19 mouse cellular contexts compared by ENCODE assay signal in genomic region chr4:71933240-71933986, GRCm38 (mm10).
DNase-seq lines count a peak whose midpoint lies in the region; ATAC-seq and TF ChIP-seq lines count a peak whose summit lies in the region.
"Had no signal": no experiment of that assay in that cellular context is flagged by ENCODE, and none has a peak within 500 bp of the region (broad histone marks: within the 10 kb centered on the region; RNA-seq: fewer than 3 reads in every experiment).

No protein-coding gene starts in this region.

- H3K9me3 ChIP-seq in forebrain, embryonic 14.5 days (replicated peaks; ENCODE audit: control insufficient read depth, low read length): no peaks in the 10 kb centered on the region
- H3K9me3 ChIP-seq in hindbrain, embryonic 16.5 days (ENCODE audit: control insufficient read depth, low read length): no peaks in the 10 kb centered on the region
- H3K9me3 ChIP-seq: embryonic facial prominence, embryonic 12.5 days; limb, embryonic 10.5 days; liver, embryonic 13.5 days; stomach, embryonic 15.5 days had no signal

- DNase-seq in layer of hippocampus, adult 9-11 months: peak; percentile 19
- DNase-seq in layer of hippocampus, postnatal 36 days: no peak
- DNase-seq in forebrain, embryonic 14.5 days (ENCODE audit: low spot score): peak; percentile 91
- peak; percentile 3 for DNase-seq in retina, adult 2 months (ENCODE audit: low read depth, low spot score)
- DNase-seq in left cerebral cortex, adult 2 months (ENCODE audit: extremely low spot score in 1 of 2, low spot score in 2 of 2): no peak
- DNase-seq in kidney, postnatal 25 days: no peak
- DNase-seq: adrenal gland, postnatal 25 days; gastrocnemius, postnatal 10 days; heart, postnatal 36 days; kidney, adult 11 months; liver, embryonic 13.5 days; lung, postnatal 14 days; thymus, postnatal 25 days had no signal

- no peak overlapping the region for H3K27ac ChIP-seq in forebrain, embryonic 14.5 days (ENCODE audit: low read depth, low read length)
- no peak overlapping the region for H3K27ac ChIP-seq in hindbrain, embryonic 16.5 days (ENCODE audit: low read depth, low read length)
- H3K27ac ChIP-seq in left cerebral cortex, adult 2 months: no peak overlapping the region
- H3K27ac ChIP-seq: embryonic facial prominence, embryonic 12.5 days; limb, embryonic 10.5 days; liver, embryonic 13.5 days; stomach, embryonic 15.5 days had no signal

- peak; percentile 97 for ATAC-seq in forebrain, embryonic 14.5 days
- ATAC-seq in hindbrain, embryonic 16.5 days: peak; percentile 70
- ATAC-seq: CD4-positive, CD25-positive, alpha-beta regulatory T cell, adult 4 months had no signal

- H3K27me3 ChIP-seq in forebrain, embryonic 14.5 days (replicated peaks; ENCODE audit: control insufficient read depth, insufficient read depth, low read length): no peaks in the 10 kb centered on the region
- H3K27me3 ChIP-seq in hindbrain, embryonic 16.5 days (replicated peaks; ENCODE audit: control insufficient read depth, insufficient read depth, low read length): no peaks in the 10 kb centered on the region
- H3K27me3 ChIP-seq: embryonic facial prominence, embryonic 12.5 days; liver, embryonic 13.5 days; stomach, embryonic 15.5 days had no signal

- H3K4me2 ChIP-seq in forebrain, embryonic 14.5 days (ENCODE audit: low read length): no peak overlapping the region
- H3K4me2 ChIP-seq in hindbrain, embryonic 16.5 days (ENCODE audit: low read length): no peak overlapping the region
- H3K4me2 ChIP-seq: embryonic facial prominence, embryonic 12.5 days; heart, embryonic 11.5 days; liver, embryonic 13.5 days; stomach, embryonic 15.5 days had no signal

- no peak overlapping the region for H3K9ac ChIP-seq in forebrain, embryonic 14.5 days (ENCODE audit: low read length)
- no peak overlapping the region for H3K9ac ChIP-seq in hindbrain, embryonic 16.5 days (ENCODE audit: low read depth, low read length)
- H3K9ac ChIP-seq: embryonic facial prominence, embryonic 12.5 days; liver, embryonic 13.5 days; stomach, embryonic 15.5 days had no signal

- 0 out of 2 replicates have a peak, but pooled peaks cover 4% of the 10 kb centered on the region for H3K4me1 ChIP-seq in forebrain, embryonic 14.5 days (ENCODE audit: control insufficient read depth, insufficient read depth, low read length)
- no peaks in the 10 kb centered on the region for H3K4me1 ChIP-seq in hindbrain, embryonic 16.5 days (ENCODE audit: control insufficient read depth, insufficient read depth, low read depth, low read length)
- H3K4me1 ChIP-seq: embryonic facial prominence, embryonic 12.5 days; limb, embryonic 10.5 days; liver, embryonic 13.5 days; stomach, embryonic 15.5 days had no signal

- TF ChIP-seq CTCF in left cerebral cortex, adult 2 months (IDR thresholded peaks at IDR 0.05): no peak

- intact Hi-C loops in left cerebral cortex, adult 2 months (cut with DNase I): no loop called here

- H3K4me3 ChIP-seq in forebrain, embryonic 14.5 days (ENCODE audit: low read depth, low read length): no peak overlapping the region
- H3K4me3 ChIP-seq in hindbrain, embryonic 16.5 days (ENCODE audit: low read length): no peak overlapping the region
- no peak overlapping the region for H3K4me3 ChIP-seq in left cerebral cortex, adult 2 months
- H3K4me3 ChIP-seq: embryonic facial prominence, embryonic 12.5 days; limb, embryonic 10.5 days; liver, embryonic 13.5 days; stomach, embryonic 15.5 days had no signal

- 9% methylated on average over 2 of the region's 2 CpGs for WGBS in forebrain, embryonic 14.5 days
- WGBS in hindbrain, embryonic 16.5 days: 27% methylated on average over 2 of the region's 2 CpGs

- H3K36me3 ChIP-seq in forebrain, embryonic 14.5 days (ENCODE audit: control insufficient read depth, insufficient read depth, low read length): no peaks in the 10 kb centered on the region
- H3K36me3 ChIP-seq in hindbrain, embryonic 16.5 days (ENCODE audit: control insufficient read depth, insufficient read depth, low read length): no peaks in the 10 kb centered on the region
- H3K36me3 ChIP-seq: embryonic facial prominence, embryonic 12.5 days; limb, embryonic 10.5 days; liver, embryonic 13.5 days; stomach, embryonic 15.5 days had no signal

Comparison
In these comparisons a context has a peak if more than half of its experiments do, and no peak if none do; other contexts are left out.
1. DNase-seq: peak in layer of hippocampus, adult 9-11 months (single experiment), forebrain, embryonic 14.5 days (single experiment) and retina, adult 2 months (single experiment); none in layer of hippocampus, postnatal 36 days (0 of 2), left cerebral cortex, adult 2 months (0 of 2) and kidney, postnatal 25 days (0 of 2).